9 mouse cellular contexts compared by ENCODE assay signal in the genomic region with DNA sequence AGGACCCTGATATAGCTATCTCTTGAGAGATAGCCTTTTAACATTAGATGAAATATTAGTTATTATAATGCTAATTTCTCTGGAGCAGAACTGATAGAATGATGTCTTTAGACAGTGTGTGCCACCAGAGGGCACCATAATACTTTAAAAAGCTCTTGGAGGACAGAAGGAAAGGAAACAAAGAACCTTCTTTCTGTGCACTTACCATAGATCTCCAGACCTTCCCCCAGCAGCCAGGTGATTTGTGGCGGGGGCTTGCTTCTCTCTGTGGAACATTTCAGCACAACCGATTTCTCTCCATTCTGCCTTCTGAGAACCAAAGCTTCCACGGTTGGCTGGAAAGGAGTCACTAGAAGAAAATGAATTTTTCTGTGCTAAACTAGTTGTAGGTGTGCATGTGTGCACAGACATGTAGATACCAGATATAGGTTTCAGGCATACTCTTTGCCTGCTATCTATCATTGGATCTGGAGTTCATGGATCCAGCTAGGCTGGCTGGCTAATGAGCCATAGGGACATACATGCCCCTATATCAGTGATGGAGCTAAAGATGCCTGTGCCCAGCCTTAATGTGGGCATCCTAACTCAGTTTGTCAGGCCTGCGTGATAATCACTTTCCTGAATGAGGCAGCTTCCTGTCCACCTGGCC. TPM values are rescaled to one million over a fixed set of nuclear protein-coding genes. Genes with fewer than 3 reads are reported as not detected.
DNase-seq lines count a peak whose midpoint lies in the region; ATAC-seq and TF ChIP-seq lines count a peak whose summit lies in the region.
"Had no signal": no experiment of that assay in that cellular context is flagged by ENCODE, and none has a peak within 500 bp of the region (broad histone marks: within the 10 kb centered on the region; RNA-seq: fewer than 3 reads in every experiment).

No protein-coding gene starts in this region.

- peaks cover 0 to 4% of the 10 kb centered on the region in 2 experiments; a peak in 1 of 4 replicates for H3K4me1 ChIP-seq in MEL (ENCODE audit: control insufficient read depth in 1 of 2, insufficient read depth in 2 of 2, low read length in 2 of 2)
- H3K4me1 ChIP-seq in kidney, adult 2 months (ENCODE audit: control insufficient read depth, insufficient read depth, low read length): no peaks in the 10 kb centered on the region
- peaks cover 21% of the 10 kb centered on the region for H3K4me1 ChIP-seq in limb, embryonic 12.5 days (replicated peaks)
- H3K4me1 ChIP-seq in neural tube, embryonic 13.5 days (replicated peaks): peaks cover 12% of the 10 kb centered on the region

- no peak overlapping the region for H3K9ac ChIP-seq in MEL (ENCODE audit: control insufficient read depth, low read depth, low read length, poor library complexity, severe bottlenecking)
- no peak overlapping the region for H3K9ac ChIP-seq in limb, embryonic 12.5 days (replicated peaks)
- peak overlapping the region; percentile 23; the same call in 1 of the 2 replicates for H3K9ac ChIP-seq in neural tube, embryonic 13.5 days

- no peak overlapping the region for H3K4me3 ChIP-seq in MEL (ENCODE audit: control insufficient read depth in 1 of 2, insufficient read depth in 1 of 2, low read depth in 2 of 2, low read length in 2 of 2)
- H3K4me3 ChIP-seq in kidney, adult 2 months (ENCODE audit: insufficient read depth, low read depth, low read length): no peak overlapping the region
- H3K4me3 ChIP-seq in limb, embryonic 12.5 days (replicated peaks): no peak overlapping the region
- no peak overlapping the region for H3K4me3 ChIP-seq in neural tube, embryonic 13.5 days

- H3K9me3 ChIP-seq in MEL (replicated peaks; ENCODE audit: insufficient read depth, low read length): no peaks in the 10 kb centered on the region
- no peaks in the 10 kb centered on the region for H3K9me3 ChIP-seq in limb, embryonic 12.5 days
- H3K9me3 ChIP-seq in neural tube, embryonic 13.5 days: no peaks in the 10 kb centered on the region

- TF ChIP-seq POLR2A in MEL (IDR thresholded peaks at IDR 0.05; ENCODE audit: control insufficient read depth in 1 of 2, insufficient read depth in 1 of 2, low read depth in 1 of 2, low read length in 2 of 2, poor library complexity in 1 of 2): no peak
- TF ChIP-seq POLR2A in kidney, adult 2 months (IDR thresholded peaks at IDR 0.05; ENCODE audit: low read depth, low read length): no peak

- ATAC-seq in limb, embryonic 12.5 days (ENCODE audit: insufficient number of reproducible peaks, insufficient read depth, low FRiP score, low TSS enrichment, low read depth): no peak
- ATAC-seq in neural tube, embryonic 13.5 days (ENCODE audit: low read depth): peak; percentile 75
- ATAC-seq in erythroid progenitor cell, adult 5-6 weeks (replicated peaks; ENCODE audit: low FRiP score, poor library complexity, severe bottlenecking): no peak

- peak; percentile 69 to 72 for DNase-seq in B cell, adult 2 months
- peak; percentile 73 for DNase-seq in MEL (ENCODE audit: low read depth, low spot score)
- peak; percentile 79 to 83 for DNase-seq in cerebellum, adult 18-20 months
- peak; percentile 18 to 89 for DNase-seq in frontal cortex, adult 2 months (ENCODE audit: extremely low spot score in 1 of 2, low spot score in 1 of 2)
- DNase-seq in kidney, adult 2 months: peak; percentile 62

- H3K79me2 ChIP-seq in MEL (ENCODE audit: control insufficient read depth, insufficient read depth, low read length, poor library complexity): no peaks in the 10 kb centered on the region

- no peak overlapping the region for H3K4me2 ChIP-seq in limb, embryonic 12.5 days
- H3K4me2 ChIP-seq in neural tube, embryonic 13.5 days: no peak overlapping the region

- TF ChIP-seq RAD21 in MEL (IDR thresholded peaks at IDR 0.05; ENCODE audit: low read depth, low read length): peak; percentile 96

- no peak for TF ChIP-seq EP300 in MEL (IDR thresholded peaks at IDR 0.05; ENCODE audit: low read depth in 1 of 2, low read length in 2 of 2)

- H3K27ac ChIP-seq in MEL (ENCODE audit: control insufficient read depth, low read depth, low read length): no peak overlapping the region
- no peak overlapping the region for H3K27ac ChIP-seq in kidney, adult 2 months (ENCODE audit: insufficient read depth, low read depth, low read length)
- H3K27ac ChIP-seq in limb, embryonic 12.5 days: peak overlapping the region; percentile 41; the same call in 1 of the 2 replicates
- H3K27ac ChIP-seq in neural tube, embryonic 13.5 days (replicated peaks): peak overlapping the region; percentile 71

- WGBS in kidney, adult 2 months: 34% methylated on average over 4 of the region's 4 CpGs
- WGBS in limb, embryonic 12.5 days: 41% methylated on average over 4 of the region's 4 CpGs
- 26% methylated on average over 4 of the region's 4 CpGs for WGBS in neural tube, embryonic 13.5 days

- no peaks in the 10 kb centered on the region for H3K36me3 ChIP-seq in MEL (ENCODE audit: control insufficient read depth in 1 of 2, insufficient read depth in 2 of 2, low read length in 2 of 2)
- no peaks in the 10 kb centered on the region for H3K36me3 ChIP-seq in kidney, adult 2 months (ENCODE audit: control insufficient read depth, insufficient read depth, low read length)
- no peaks in the 10 kb centered on the region for H3K36me3 ChIP-seq in limb, embryonic 12.5 days
- H3K36me3 ChIP-seq in neural tube, embryonic 13.5 days: no peaks in the 10 kb centered on the region

- TF ChIP-seq CTCF in MEL (IDR thresholded peaks at IDR 0.05 in 2 of 3, conservative IDR thresholded peaks at IDR 0.05 in 1 of 3; ENCODE audit: control insufficient read depth in 1 of 3, insufficient read depth in 1 of 3, low read depth in 2 of 3, low read length in 3 of 3, poor library complexity in 1 of 3, severe bottlenecking in 1 of 3): peak; percentile 16 to 93 (median 44); a peak in 4 of 6 replicates
- TF ChIP-seq CTCF in kidney, adult 2 months (conservative IDR thresholded peaks at IDR 0.05; ENCODE audit: insufficient read depth, insufficient read length, low read depth, low read length): 0 out of 2 replicates have a peak, but pooled peaks have one; percentile 8

- no peaks in the 10 kb centered on the region for H3K27me3 ChIP-seq in MEL (ENCODE audit: control insufficient read depth in 1 of 2, insufficient read depth in 2 of 2, low read length in 2 of 2)
- H3K27me3 ChIP-seq in kidney, adult 2 months (replicated peaks; ENCODE audit: control insufficient read depth, insufficient read depth, low read length): no peaks in the 10 kb centered on the region; the same call in 1 of the 2 replicates
- H3K27me3 ChIP-seq in limb, embryonic 12.5 days: no peaks in the 10 kb centered on the region
- no peaks in the 10 kb centered on the region for H3K27me3 ChIP-seq in neural tube, embryonic 13.5 days

TF ChIP-seq in MEL, 35 proteins besides CTCF, POLR2A, EP300 and RAD21:
- TF ChIP-seq MXI1 (IDR thresholded peaks at IDR 0.05; ENCODE audit: low read depth, low read length) (no peak), ELF1 (IDR thresholded peaks at IDR 0.05; ENCODE audit: low read depth, low read length) (no peak), MYB (IDR thresholded peaks at IDR 0.05; ENCODE audit: low read depth, low read length) (no peak), E2F4 (IDR thresholded peaks at IDR 0.05; ENCODE audit: borderline replicate concordance, low read depth, low read length) (no peak), USF1 (IDR thresholded peaks at IDR 0.05; ENCODE audit: low read depth, low read length) (no peak), ZC3H11A (IDR thresholded peaks at IDR 0.05; ENCODE audit: low read depth, low read length) (peak; percentile 98), SMC3 (IDR thresholded peaks at IDR 0.05; ENCODE audit: low read depth, low read length) (peak; percentile 99), CHD2 (IDR thresholded peaks at IDR 0.05; ENCODE audit: low read length) (no peak)

RNA-seq across cellular contexts. Expression of gene Crtam, which starts 14.4 kb away (rescaled TPM):
- not detected in 2 replicates for total RNA-seq in MEL (2012; rRNA removed)
- under 1 TPM in 1 of 2 experiments, not detected in 1; 0.04 TPM for polyA plus RNA-seq in MEL (2012; ENCODE audit: insufficient read depth in 1 of 2, insufficient read length in 2 of 2, low read depth in 1 of 2, low replicate concordance in 2 of 2, missing spikeins in 1 of 2)
- polyA plus RNA-seq in frontal cortex, adult 2 months (2012; rRNA removed): 0.04 and 0.06 TPM in 2 replicates
- polyA plus RNA-seq in kidney, adult 2 months (2012; rRNA removed): 0.05 and 0.11 TPM in 2 replicates
- polyA plus RNA-seq in limb, embryonic 12.5 days (2016; fragmentation: Nextera tagmentation; extraction: Ambion mirVana): 0.33 and 0.34 TPM in 2 replicates
- 0.15 and 0.20 TPM in 2 replicates for polyA plus RNA-seq in neural tube, embryonic 13.5 days (2015; fragmentation: Nextera tagmentation; extraction: Ambion mirVana)
- total RNA-seq in erythroid progenitor cell, adult 5-6 weeks (2015; ENCODE audit: low replicate concordance): not detected in 2 replicates
- 0.26 TPM in 1 of 2 replicates, not detected in the other for total RNA-seq in erythroid progenitor cell, adult 5-6 weeks (2017; ENCODE audit: low replicate concordance)
- polyA plus RNA-seq: stomach, embryonic 14.5 days had no signal

RNA-seq across cellular contexts. Expression of gene Jhy, which starts 26.1 kb away (rescaled TPM):
- total RNA-seq in MEL (2012; rRNA removed): not detected in 2 replicates
- polyA plus RNA-seq in MEL (2012; ENCODE audit: insufficient read depth in 1 of 2, insufficient read length in 2 of 2, low read depth in 1 of 2, low replicate concordance in 2 of 2, missing spikeins in 1 of 2): not detected
- 0.23 and 0.24 TPM in 2 replicates for polyA plus RNA-seq in frontal cortex, adult 2 months (2012; rRNA removed)
- 0.03 TPM in 1 of 2 replicates, not detected in the other for polyA plus RNA-seq in kidney, adult 2 months (2012; rRNA removed)
- 0.15 TPM in 1 of 2 replicates, not detected in the other for polyA plus RNA-seq in limb, embryonic 12.5 days (2016; fragmentation: Nextera tagmentation; extraction: Ambion mirVana)
- polyA plus RNA-seq in neural tube, embryonic 13.5 days (2015; fragmentation: Nextera tagmentation; extraction: Ambion mirVana): 1.0 and 2.0 TPM in 2 replicates
- total RNA-seq in erythroid progenitor cell, adult 5-6 weeks (2015; ENCODE audit: low replicate concordance): not detected in 2 replicates
- total RNA-seq in erythroid progenitor cell, adult 5-6 weeks (2017; ENCODE audit: low replicate concordance): not detected in 2 replicates

Comparison
In these comparisons a context has a peak if more than half of its experiments do, and no peak if none do; other contexts are left out.
1. H3K27ac ChIP-seq: peak in limb, embryonic 12.5 days (single experiment) and neural tube, embryonic 13.5 days (single experiment); none in MEL (single experiment) and kidney, adult 2 months (single experiment).
2. Peak in every context shown above with its lines, with median percentiles within 50 percentile points of each other: DNase-seq.